Mouse (Mus musculus): ENCODE measurements at regions not wholly inside any gene's neighbourhood (a gene's known extent, or its start where the extent isn't known, plus 50 kb on each side); places are given as distances from the start of the nearest gene placed in this dataset.

DNA sequence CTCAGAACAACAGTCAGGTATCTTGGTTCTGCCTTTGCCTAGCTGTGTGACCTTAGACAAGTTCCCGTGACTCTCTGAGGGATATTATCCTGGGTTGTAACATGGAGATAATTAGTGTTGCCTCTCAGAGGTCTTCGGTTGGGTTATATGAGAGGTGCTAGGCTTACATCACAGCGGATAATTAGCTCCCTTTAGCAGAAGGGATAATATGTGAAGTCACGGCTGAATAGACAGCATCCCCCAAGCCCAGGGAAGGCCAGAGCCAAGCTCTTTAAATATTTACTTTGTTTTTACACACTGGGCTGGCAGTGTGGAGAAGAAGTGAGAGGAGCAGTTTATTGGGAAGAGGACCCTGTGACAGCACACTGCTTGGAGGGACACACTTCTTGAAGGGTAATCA, 299.9 kb downstream of the Ptpru start:
- no peak for DNase-seq (ENCODE audit: low spot score in 2 of 2)

DNA sequence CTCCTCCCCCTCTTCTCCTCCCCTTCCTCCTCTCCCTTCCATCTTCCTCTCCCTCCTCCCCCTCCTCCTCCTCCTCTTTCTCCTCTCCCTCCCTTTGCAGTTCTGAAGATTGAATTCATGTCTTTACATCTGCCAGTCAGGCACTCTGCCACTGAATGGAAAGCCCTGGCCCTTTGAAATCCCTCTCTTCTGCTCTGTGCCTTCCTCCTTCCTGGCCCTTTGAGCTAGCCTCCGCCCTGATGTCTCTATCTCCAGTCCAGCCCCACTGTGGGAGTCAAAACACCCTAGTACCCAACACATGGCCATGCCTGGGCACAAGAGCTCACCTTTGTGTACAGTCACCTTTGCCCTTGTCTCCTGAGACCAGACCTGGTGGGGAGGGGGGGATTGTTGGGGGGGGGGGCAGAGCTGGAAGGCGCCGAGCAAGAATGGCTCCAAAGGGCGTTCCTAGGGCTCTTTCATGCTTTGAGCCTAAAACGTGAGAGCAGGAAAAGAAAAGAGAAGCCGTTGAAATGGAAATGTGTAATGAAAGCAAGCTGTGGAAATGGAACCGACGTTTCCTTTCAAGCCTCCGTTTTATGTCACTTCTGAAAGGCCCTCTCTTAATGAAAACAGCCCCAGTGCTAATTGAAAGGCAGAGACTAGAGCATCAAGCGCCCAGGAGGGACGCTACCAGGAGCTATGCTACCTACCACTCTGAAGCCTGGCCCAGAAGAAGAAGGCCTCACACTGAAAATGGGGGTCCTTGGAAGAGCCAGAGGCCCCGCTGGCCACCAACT, 291.5 kb downstream of the Ptpru start:
- DNase-seq (ENCODE audit: low spot score in 2 of 2), result no peak

DNA sequence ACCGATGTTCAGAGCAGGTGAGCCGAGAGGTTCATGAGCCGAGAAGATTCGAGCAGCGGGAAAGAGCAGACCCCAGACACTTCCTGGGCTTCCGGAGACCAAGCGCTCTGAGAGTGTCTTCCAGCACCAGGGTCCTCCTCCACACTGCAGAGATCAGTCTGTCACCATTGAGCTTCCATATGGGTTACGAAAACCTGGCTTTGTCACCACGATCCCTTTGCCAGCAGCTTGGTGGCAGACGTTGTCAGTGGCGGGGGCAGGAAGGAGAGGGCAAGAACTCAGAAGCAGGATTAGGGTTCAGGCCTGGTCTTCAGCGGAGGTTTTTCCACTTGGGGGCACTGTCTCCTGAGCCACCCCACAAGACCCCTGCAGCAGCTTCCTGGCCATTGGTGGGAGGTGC, 288.5 kb downstream of the Ptpru start:
- DNase-seq (ENCODE audit: low spot score in 2 of 2), result peak; percentile 19 to 28

GRCm38 (mm10) chr4:131558513-131558912, 279.6 kb downstream of the Ptpru start:
- no peak for DNase-seq (ENCODE audit: low spot score in 2 of 2)

- DNase-seq (ENCODE audit: low spot score in 2 of 2), result no peak
Observed at GRCm38 (mm10) chr4:131563851-131564250, 274.2 kb downstream of the Ptpru start.

GRCm38 (mm10) chr4:131565203-131565602, 272.9 kb downstream of the Ptpru start:
- no peak for DNase-seq (ENCODE audit: low spot score in 2 of 2)

DNA sequence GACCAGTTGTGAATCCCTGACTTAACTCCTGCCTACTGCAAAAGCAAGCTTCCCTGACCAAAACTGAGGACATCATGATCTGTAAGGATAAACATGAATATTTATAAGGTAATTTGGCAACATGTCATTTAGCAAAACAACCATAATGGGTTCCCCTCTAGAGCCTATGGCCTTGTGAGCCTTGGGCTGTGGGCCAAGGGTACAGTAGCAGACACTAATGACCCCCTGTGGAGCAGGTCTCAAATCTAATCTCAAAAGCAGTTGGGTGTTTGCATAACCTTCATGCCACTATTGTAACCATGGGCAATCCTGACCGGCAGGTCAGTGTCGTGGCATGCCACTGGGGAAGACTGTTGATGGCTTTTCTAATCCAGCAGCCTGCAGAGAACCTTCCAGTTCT, 270.8 kb downstream of the Ptpru start:
- DNase-seq (ENCODE audit: low spot score in 2 of 2), result no peak

DNA sequence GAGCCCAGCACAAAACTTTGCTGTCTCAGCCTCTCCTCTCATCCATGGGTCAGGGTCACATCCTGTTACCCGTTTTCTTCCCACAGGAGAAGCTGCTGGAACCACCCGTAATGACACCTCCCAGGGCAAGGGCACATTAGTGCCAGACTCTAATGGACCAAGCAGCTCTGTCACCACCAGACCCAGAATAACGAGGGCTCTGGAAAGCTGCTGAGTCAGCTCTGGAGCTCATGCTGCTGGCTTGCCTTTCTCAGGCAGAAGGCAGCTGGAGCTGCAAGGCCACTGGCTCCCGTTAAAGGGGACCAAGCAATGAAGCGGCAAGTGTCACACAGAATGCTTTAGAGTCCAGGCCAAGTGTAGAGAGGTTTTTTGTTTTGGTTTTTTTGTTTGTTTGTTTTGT, 268.9 kb downstream of the Ptpru start:
- DNase-seq (ENCODE audit: low spot score in 2 of 2), result no peak

- DNase-seq (ENCODE audit: low spot score in 2 of 2), result no peak
Observed at GRCm38 (mm10) chr4:131577571-131577970, 260.5 kb downstream of the Ptpru start.

- no peak for DNase-seq (ENCODE audit: low spot score in 2 of 2)
Observed at GRCm38 (mm10) chr4:131585946-131586345, 252.1 kb downstream of the Ptpru start.

DNA sequence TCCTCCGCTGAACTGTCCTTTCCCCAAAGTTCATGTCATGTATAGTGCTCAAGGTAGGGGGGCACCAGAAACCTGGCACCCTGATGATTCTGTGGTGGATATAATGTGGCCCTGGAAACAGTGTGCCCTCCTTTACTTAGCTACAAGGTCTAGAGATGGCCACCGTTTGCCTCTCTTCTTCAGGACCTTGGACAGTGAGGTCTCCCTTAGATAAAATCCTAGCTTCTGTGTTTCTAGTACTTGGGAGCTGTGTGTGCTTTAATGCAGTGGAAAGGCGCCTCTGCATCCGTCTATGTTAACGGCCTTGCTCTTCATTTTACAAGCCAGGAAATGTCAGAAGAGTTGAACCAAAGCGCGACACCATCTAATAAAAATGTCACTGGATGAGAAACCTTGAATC, 250.6 kb downstream of the Ptpru start:
- no peak for DNase-seq (ENCODE audit: low spot score in 2 of 2)

- DNase-seq (ENCODE audit: low spot score in 2 of 2), result no peak
Observed at GRCm38 (mm10) chr4:131590136-131590535, 248.0 kb downstream of the Ptpru start.

- no peak for DNase-seq (ENCODE audit: low spot score in 2 of 2)
Observed at GRCm38 (mm10) chr4:131591456-131591855, 246.6 kb downstream of the Ptpru start.

- no peak for DNase-seq (ENCODE audit: low spot score in 2 of 2)
Observed at GRCm38 (mm10) chr4:131597996-131598395, 240.1 kb downstream of the Ptpru start.

DNA sequence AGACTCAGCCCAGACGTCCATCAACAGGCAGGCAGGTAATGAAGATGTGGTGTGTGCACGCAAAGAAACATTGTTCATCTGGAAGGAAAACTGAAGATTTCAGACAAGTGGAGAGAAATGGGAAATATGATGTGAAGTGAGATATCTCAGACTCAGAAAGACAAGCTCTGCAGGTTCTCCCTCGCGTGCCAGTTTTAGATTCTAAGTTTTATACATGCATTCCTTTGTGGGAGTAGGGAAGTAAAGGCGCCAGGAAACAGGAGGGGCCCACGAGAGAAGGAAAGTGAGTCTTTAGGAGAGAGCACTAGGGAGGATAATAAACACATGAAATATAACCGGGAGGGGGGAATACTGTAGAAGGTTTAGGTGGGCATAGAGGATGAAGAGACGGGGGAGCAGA, 223.7 kb downstream of the Ptpru start:
- DNase-seq (ENCODE audit: low spot score in 2 of 2), result no peak

- DNase-seq (ENCODE audit: low spot score in 2 of 2), result peak; percentile 60 to 70
Observed at GRCm38 (mm10) chr4:131615587-131615986, 222.5 kb downstream of the Ptpru start.

DNA sequence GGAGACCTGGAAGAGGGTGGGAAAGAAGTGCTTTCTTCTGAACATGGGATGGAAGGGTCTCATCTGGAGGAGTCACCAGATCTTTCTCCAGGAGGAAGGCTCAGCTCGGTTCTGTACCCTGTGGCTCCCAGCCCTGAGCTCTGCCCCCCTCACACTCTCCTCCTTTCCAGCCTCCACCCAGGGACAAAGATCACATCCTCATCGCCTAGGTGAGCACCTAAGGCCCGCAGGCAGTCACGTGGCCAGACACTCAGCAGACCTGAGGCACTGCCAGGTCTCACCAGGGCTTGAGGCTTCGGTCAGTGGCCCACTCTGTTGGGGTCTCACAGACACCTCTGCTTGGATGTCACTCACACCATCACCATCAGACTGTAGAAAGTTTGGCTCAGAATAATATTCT, 200.0 kb downstream of the Ptpru start:
- no peak for DNase-seq (ENCODE audit: low spot score in 2 of 2)

- DNase-seq (ENCODE audit: low spot score in 2 of 2), result no peak
Observed at GRCm38 (mm10) chr4:131656034-131656433, 182.1 kb downstream of the Ptpru start.

- DNase-seq (ENCODE audit: low spot score in 2 of 2), result no peak
Observed at GRCm38 (mm10) chr4:131657922-131658321, 180.2 kb downstream of the Ptpru start.

GRCm38 (mm10) chr4:131660931-131661330, 177.2 kb downstream of the Ptpru start:
- DNase-seq (ENCODE audit: low spot score in 2 of 2), result no peak

DNA sequence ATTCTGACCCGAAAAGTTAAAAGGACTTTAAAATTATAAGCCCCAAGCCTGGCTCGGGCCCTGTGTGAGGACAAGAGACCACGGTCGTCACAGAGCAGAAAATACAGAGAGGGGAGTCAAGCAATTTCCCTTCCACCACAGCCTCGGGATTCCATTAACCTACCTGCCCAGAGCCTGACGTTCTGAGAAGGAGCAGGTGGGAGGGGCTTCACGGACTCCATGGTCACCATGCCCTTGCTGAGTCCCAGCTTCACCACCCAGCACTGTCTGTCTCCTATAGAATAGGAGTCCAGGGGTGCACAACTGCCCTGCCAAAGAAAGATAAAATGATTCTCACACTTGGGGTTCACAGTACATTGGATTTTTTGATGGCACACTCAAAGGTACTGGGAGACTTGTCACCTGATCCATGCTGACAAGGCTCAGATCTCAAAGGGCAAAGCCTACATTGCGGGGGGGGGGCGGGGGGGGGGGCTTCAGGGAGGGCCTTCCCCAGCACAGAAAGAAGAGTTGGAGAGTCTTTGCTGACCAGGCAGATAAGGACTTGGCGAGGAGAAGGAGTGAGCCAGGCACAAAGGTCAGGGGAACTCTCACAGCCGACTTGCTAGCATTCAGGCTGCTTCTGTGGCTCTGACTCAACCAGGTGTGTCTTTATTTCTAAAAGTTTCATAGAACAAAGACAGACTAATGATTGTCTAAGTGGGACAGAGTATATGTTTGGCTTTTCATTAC, 166.1 kb downstream of the Ptpru start:
- DNase-seq (ENCODE audit: low spot score in 2 of 2), result no peak

DNA sequence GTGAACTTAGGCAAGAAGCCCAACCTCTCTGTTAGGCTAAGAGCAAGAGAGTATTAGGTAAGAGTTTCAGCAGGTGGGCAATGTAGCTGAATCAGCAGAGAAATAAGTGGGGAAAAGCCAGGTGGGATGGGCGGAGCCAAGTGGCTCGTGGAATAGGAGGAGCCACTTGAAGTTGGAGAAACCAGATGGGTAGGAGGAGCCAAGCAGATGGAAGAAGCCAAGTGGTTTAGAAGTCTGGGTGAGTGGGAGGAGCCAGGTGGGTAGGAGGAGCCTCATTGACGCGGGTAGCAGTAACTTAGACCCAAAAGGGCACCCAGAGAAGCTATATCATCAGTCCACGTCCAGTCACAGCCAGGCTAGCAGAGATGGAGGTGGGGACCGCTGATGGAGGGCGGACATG, 160.1 kb downstream of the Ptpru start:
- no peak for DNase-seq (ENCODE audit: low spot score in 2 of 2)

GRCm38 (mm10) chr4:131683176-131683575, 154.9 kb downstream of the Ptpru start:
- DNase-seq (ENCODE audit: low spot score in 2 of 2), result no peak
